14 mouse cellular contexts compared by ENCODE assay signal in genomic region chr17:12082201-12082600, GRCm38 (mm10).
"Had no signal": no experiment of that assay in that cellular context is flagged by ENCODE, and none has a peak within 500 bp of the region (broad histone marks: within the 10 kb centered on the region; RNA-seq: fewer than 3 reads in every experiment).

No protein-coding gene starts in this region.

- DNase-seq: lung, adult 2 months; lung, postnatal 14 days; lung, postnatal 36 days; retina, postnatal 1 day; right cerebral cortex, postnatal 25 days; right cerebral cortex, postnatal 4 days; spleen, adult 18-20 months; thymus, adult 18-20 months; thymus, postnatal 14 days; thymus, postnatal 36 days had no signal

- ATAC-seq: liver, postnatal 0 days; lung, postnatal 0 days; midbrain, embryonic 13.5 days; midbrain, embryonic 15.5 days had no signal
